Mouse (Mus musculus): ENCODE results near the gene Mex3a. TPM values are rescaled to one million over a fixed set of nuclear protein-coding genes. Genes with fewer than 3 reads are reported as not detected.

Gene Mex3a
- polyA plus RNA-seq, 1 experiment = 1.0 TPM

DNA sequence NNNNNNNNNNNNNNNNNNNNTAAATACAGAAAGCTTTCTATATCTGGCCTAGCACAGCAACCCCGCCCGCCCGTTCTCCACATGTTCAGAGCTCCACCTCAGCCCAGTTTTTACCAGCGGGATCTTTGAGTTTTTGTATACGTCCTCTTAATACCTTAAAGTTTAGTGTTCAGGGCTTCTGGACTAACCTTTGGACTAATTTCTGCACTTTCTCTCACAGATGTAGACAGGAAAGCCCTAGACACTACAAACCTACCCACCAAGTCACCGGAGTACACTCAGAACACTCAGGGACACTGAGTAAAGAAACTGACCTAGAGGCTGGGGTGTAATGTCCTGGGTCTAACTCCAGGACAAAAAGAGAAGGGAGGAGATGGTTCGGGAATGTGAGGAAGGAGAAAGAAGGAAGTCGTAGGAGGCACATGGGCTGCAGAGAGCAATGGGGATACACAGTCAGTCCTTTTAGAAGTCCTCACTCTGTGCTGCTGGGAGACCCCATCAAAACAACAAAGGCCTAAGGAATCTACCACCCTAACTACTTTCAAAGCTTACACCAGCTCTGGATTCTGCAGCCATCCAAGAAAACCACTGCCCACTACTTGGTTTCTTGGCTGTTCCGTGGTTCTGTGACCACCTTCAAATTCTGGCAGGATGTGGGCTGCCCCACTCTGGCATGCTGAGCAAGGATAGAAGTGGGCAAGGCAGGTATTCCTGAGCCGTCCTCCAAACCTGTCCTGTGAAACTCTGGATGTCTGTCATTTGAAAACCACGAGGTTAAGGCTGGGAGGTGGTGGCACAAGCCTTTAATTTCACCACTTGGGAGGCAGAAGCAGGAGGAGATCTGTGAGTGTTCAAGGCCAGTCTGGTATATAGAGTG is 38.3 kb upstream of the Mex3a start:
- Histone ChIP-seq H3K27ac (ENCODE audit: insufficient read depth, low read length) (no peak overlapping the region; the same call in 1 of the 2 replicates), H3K27me3 (ENCODE audit: control insufficient read depth, insufficient read depth, low read length) (no peaks in the 10 kb centered on the region), H3K4me3 (ENCODE audit: extremely low read depth, insufficient read depth, insufficient read length) (no peak overlapping the region), H3K36me3 (ENCODE audit: control insufficient read depth, insufficient read depth, low read length) (no peaks in the 10 kb centered on the region), H3K4me1 (ENCODE audit: control insufficient read depth, insufficient read depth, insufficient read length) (peaks cover 20% of the 10 kb centered on the region)
- no peak for DNase-seq (ENCODE audit: low read depth in 1 of 2, low spot score in 2 of 2)
- TF ChIP-seq CTCF (IDR thresholded peaks at IDR 0.05; ENCODE audit: extremely low read depth, insufficient read depth, insufficient read length, insufficient replicate concordance) (no peak), POLR2A (IDR thresholded peaks at IDR 0.05; ENCODE audit: low read depth, low read length) (no peak)
- 75% methylated on average over 11 of the region's 11 CpGs for WGBS

DNA sequence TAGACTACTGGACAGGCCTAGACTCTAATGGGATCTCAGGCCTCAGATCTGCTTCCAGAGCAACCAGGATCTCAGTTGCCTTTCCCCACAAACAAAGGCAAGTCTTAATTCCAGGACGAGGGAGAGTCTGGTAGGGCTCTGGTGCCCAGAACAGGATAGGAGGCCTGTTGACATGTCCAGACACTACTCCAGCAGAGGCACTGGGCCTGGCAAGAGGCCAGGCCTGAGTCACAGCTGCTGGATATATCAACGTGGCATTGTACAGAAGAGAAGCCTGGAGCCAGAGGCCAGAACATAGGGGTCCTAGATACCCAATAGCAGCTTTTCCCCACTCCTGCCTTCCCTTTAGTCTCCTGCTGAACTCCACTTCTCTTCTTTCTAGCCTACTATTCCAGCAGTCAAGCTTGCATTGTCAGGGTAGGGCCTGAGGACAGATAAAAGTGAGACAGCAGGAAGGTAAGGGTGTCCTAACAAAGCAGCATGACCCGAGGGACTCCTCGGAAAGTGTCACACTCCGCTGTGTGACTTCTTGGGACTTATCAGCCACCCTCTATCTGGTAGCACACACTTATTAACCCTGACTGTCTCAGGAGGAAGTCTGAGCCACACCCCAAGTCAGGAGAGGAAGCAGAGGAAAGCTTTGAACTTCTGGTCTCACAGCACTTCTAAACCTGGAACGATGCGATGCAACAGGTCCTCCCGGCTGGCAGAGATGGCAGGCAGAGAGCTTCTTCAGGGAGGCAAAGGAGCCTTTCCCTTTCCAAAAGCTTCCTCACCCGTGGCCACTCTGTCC is 37.2 kb upstream of the Mex3a start:
- no peak for DNase-seq (ENCODE audit: low read depth in 1 of 2, low spot score in 2 of 2)
- H3K4me1 ChIP-seq (ENCODE audit: control insufficient read depth, insufficient read depth, insufficient read length) = peaks cover 20% of the 10 kb centered on the region
- H3K36me3 ChIP-seq (ENCODE audit: control insufficient read depth, insufficient read depth, low read length) = no peaks in the 10 kb centered on the region
- TF ChIP-seq POLR2A (IDR thresholded peaks at IDR 0.05; ENCODE audit: low read depth, low read length) = no peak
- no peak for TF ChIP-seq CTCF (IDR thresholded peaks at IDR 0.05; ENCODE audit: extremely low read depth, insufficient read depth, insufficient read length, insufficient replicate concordance)
- 31% methylated on average over 9 of the region's 9 CpGs for WGBS
- H3K4me3 ChIP-seq (ENCODE audit: extremely low read depth, insufficient read depth, insufficient read length) = no peak overlapping the region
- H3K27me3 ChIP-seq (ENCODE audit: control insufficient read depth, insufficient read depth, low read length) = no peaks in the 10 kb centered on the region
- H3K27ac ChIP-seq (ENCODE audit: insufficient read depth, low read length) = peak overlapping the region; percentile 30; the same call in 1 of the 2 replicates

DNA sequence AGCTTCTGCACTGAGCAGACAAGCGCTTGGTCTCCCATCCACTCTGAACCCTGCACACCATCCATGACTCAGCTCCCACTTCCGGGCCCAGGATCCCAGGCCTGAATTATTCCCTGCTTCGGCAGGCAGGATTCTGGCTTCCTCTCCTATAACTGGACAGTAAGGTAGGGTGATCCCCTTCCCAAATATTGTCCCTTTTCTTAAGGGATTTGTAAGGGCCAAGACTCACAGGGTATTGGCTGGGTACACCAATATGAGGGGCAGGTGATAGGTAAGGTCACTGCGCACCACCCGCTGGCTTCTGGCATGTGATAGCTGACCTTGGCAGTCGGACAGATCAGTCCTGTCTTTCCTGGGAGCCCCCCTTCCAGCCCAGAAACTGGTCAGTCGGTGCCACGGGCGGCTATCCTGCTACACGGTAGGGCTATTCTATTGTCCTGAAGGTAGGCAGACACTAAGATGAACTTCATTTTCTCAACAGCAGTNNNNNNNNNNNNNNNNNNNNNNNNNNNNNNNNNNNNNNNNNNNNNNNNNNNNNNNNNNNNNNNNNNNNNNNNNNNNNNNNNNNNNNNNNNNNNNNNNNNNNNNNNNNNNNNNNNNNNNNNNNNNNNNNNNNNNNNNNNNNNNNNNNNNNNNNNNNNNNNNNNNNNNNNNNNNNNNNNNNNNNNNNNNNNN is 36.3 kb upstream of the Mex3a start:
- TF ChIP-seq POLR2A (IDR thresholded peaks at IDR 0.05; ENCODE audit: low read depth, low read length) (no peak), CTCF (IDR thresholded peaks at IDR 0.05; ENCODE audit: extremely low read depth, insufficient read depth, insufficient read length, insufficient replicate concordance) (no peak)
- H3K27me3 ChIP-seq (ENCODE audit: control insufficient read depth, insufficient read depth, low read length) = no peaks in the 10 kb centered on the region
- no peak overlapping the region for H3K4me3 ChIP-seq (ENCODE audit: extremely low read depth, insufficient read depth, insufficient read length)
- peaks cover 20% of the 10 kb centered on the region for H3K4me1 ChIP-seq (ENCODE audit: control insufficient read depth, insufficient read depth, insufficient read length)
- H3K27ac ChIP-seq (ENCODE audit: insufficient read depth, low read length) = no peak overlapping the region
- DNase-seq (ENCODE audit: low read depth in 1 of 2, low spot score in 2 of 2) = no peak
- H3K36me3 ChIP-seq (ENCODE audit: control insufficient read depth, insufficient read depth, low read length) = no peaks in the 10 kb centered on the region
- 86% methylated on average over 10 of the region's 10 CpGs for WGBS

DNA sequence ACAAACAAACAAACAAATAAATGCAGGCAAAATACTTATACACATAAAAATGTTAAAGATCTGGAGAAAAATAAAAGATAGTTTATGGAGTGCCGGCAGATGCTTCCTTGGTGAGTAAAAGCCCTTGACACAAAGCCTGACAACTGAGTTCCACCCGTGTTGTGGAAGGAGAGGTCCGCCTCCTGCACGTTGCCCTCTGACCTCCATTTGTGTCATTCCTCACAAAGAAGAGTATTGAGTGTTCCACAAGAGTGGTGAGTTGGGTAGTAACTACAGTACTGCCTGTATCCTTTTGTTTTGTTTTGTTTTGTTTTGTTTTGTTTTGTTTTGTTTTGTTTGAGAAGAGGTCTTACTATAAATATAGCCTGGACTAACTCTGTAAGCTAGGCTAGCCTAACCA is 32.6 kb upstream of the Mex3a start:
- H3K4me1 ChIP-seq (ENCODE audit: control insufficient read depth, insufficient read depth, insufficient read length) = peaks cover 20% of the 10 kb centered on the region
- DNase-seq (ENCODE audit: low read depth in 1 of 2, low spot score in 2 of 2) = no peak
- 93% methylated on average over 4 of the region's 4 CpGs for WGBS
- no peaks in the 10 kb centered on the region for H3K36me3 ChIP-seq (ENCODE audit: control insufficient read depth, insufficient read depth, low read length)
- H3K27me3 ChIP-seq (ENCODE audit: control insufficient read depth, insufficient read depth, low read length) = peaks cover 6% of the 10 kb centered on the region; the same call in 1 of the 2 replicates
- no peak for TF ChIP-seq POLR2A (IDR thresholded peaks at IDR 0.05; ENCODE audit: low read depth, low read length)
- TF ChIP-seq CTCF (IDR thresholded peaks at IDR 0.05; ENCODE audit: extremely low read depth, insufficient read depth, insufficient read length, insufficient replicate concordance) = no peak
- H3K27ac ChIP-seq (ENCODE audit: insufficient read depth, low read length) = no peak overlapping the region
- no peak overlapping the region for H3K4me3 ChIP-seq (ENCODE audit: extremely low read depth, insufficient read depth, insufficient read length)

DNA sequence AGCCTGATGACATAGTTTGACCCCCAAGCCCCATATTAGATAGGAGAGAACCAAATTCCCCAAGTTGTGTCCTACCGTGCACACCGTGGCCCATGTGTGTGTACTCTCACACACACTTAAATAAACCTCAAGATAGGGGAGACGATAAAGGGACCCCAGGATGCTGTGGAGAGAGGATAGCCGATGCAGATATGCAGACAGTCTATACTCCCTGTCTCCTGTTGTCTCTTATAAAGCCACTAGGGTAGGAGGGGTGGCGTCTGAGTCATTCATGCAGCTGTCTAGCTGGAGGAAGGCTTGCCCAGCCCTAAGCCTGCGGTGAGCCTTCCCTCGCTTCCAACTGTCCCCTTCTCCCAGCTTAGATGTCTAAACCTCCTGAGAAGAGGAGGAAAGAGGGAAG is 32.1 kb upstream of the Mex3a start:
- TF ChIP-seq CTCF (IDR thresholded peaks at IDR 0.05; ENCODE audit: extremely low read depth, insufficient read depth, insufficient read length, insufficient replicate concordance) = no peak
- TF ChIP-seq POLR2A (IDR thresholded peaks at IDR 0.05; ENCODE audit: low read depth, low read length) = no peak
- Histone ChIP-seq H3K4me1 (ENCODE audit: control insufficient read depth, insufficient read depth, insufficient read length) (peaks cover 15% of the 10 kb centered on the region), H3K36me3 (ENCODE audit: control insufficient read depth, insufficient read depth, low read length) (no peaks in the 10 kb centered on the region), H3K27ac (ENCODE audit: insufficient read depth, low read length) (no peak overlapping the region), H3K27me3 (ENCODE audit: control insufficient read depth, insufficient read depth, low read length) (peaks cover 6% of the 10 kb centered on the region; the same call in 1 of the 2 replicates), H3K4me3 (ENCODE audit: extremely low read depth, insufficient read depth, insufficient read length) (no peak overlapping the region)
- DNase-seq (ENCODE audit: low read depth in 1 of 2, low spot score in 2 of 2) = no peak
- WGBS = 81% methylated on average over 7 of the region's 7 CpGs

DNA sequence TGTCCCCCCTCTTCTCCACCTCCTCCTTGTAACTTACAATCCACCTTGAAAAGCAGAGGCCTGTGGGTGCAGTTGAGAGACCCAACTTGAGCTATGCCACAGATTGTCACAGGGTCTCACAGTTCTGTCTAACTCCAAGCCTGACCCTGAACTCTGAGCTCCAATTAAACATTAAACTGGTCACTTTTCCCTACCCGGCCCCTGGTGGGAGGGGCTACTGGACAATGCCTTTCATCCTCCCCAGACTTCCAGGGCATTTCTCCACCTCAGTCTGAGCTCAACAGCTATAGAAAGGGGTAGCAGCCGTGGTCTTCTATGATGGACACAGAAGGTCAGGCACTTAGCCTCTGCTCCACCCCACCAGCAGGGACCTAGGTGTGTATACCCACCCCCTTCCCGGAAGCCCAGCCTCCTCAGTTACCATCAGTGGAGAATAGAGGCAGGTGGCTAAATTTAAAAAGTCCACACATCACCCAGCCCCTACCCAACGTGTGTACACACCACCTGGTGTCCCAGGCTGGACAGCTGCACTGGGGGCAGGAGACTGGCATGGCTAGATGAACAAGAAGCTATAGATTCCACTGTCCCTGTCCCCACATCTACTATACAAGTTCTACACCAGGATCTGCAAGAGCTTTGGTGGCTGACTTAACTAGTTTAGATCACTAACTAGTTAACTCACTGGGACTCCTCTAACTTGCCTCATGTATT is 31.4 kb upstream of the Mex3a start:
- H3K36me3 ChIP-seq (ENCODE audit: control insufficient read depth, insufficient read depth, low read length) = no peaks in the 10 kb centered on the region
- 74% methylated on average over 4 of the region's 4 CpGs for WGBS
- H3K27me3 ChIP-seq (ENCODE audit: control insufficient read depth, insufficient read depth, low read length) = peaks cover 6% of the 10 kb centered on the region; the same call in 1 of the 2 replicates
- DNase-seq (ENCODE audit: low read depth in 1 of 2, low spot score in 2 of 2) = no peak
- H3K27ac ChIP-seq (ENCODE audit: insufficient read depth, low read length) = no peak overlapping the region
- TF ChIP-seq POLR2A (IDR thresholded peaks at IDR 0.05; ENCODE audit: low read depth, low read length) (no peak), CTCF (IDR thresholded peaks at IDR 0.05; ENCODE audit: extremely low read depth, insufficient read depth, insufficient read length, insufficient replicate concordance) (no peak)
- H3K4me3 ChIP-seq (ENCODE audit: extremely low read depth, insufficient read depth, insufficient read length) = no peak overlapping the region
- peaks cover 12% of the 10 kb centered on the region for H3K4me1 ChIP-seq (ENCODE audit: control insufficient read depth, insufficient read depth, insufficient read length)
